Mouse (Mus musculus): Measurements from ENCODE around the gene Hsd3b4.
"Not testable (repeated sequence)": the region's sequence is repeated elsewhere in the genome, so short reads cannot be mapped to it uniquely, and the experiment has no call there.

Hsd3b4 gene

GRCm38 (mm10) chr3:98510414-98510813 is at the start of gene Hsd3b4:
Gene Hsd3b4, minus strand, starts transcription at chr3:98510514.
- not testable (repeated sequence) for DNase-seq (ENCODE audit: extremely low read depth, low read depth, low spot score)

GRCm38 (mm10) chr3:98550832-98551231 is 40.5 kb upstream of the Hsd3b4 start:
- DNase-seq (ENCODE audit: extremely low read depth, low read depth, low spot score): not testable (repeated sequence)

- DNase-seq (ENCODE audit: extremely low read depth, low read depth, low spot score): not testable (repeated sequence)
Observed at GRCm38 (mm10) chr3:98550215-98550614, 39.9 kb upstream of the Hsd3b4 start.

- DNase-seq (ENCODE audit: extremely low read depth, low read depth, low spot score): not testable (repeated sequence)
Observed at GRCm38 (mm10) chr3:98548495-98548894, 38.2 kb upstream of the Hsd3b4 start.

GRCm38 (mm10) chr3:98547641-98548040 is 37.3 kb upstream of the Hsd3b4 start:
- DNase-seq (ENCODE audit: extremely low read depth, low read depth, low spot score): not testable (repeated sequence)

GRCm38 (mm10) chr3:98524978-98525377 is 14.7 kb upstream of the Hsd3b4 start:
- DNase-seq (ENCODE audit: extremely low read depth, low read depth, low spot score): not testable (repeated sequence)

- not testable (repeated sequence) for DNase-seq (ENCODE audit: extremely low read depth, low read depth, low spot score)
Observed at GRCm38 (mm10) chr3:98524552-98524951, 14.2 kb upstream of the Hsd3b4 start.

GRCm38 (mm10) chr3:98522779-98523178 is 12.5 kb upstream of the Hsd3b4 start:
- not testable (repeated sequence) for DNase-seq (ENCODE audit: extremely low read depth, low read depth, low spot score)

GRCm38 (mm10) chr3:98507229-98507628 is 3.1 kb downstream of the Hsd3b4 start:
- DNase-seq (ENCODE audit: extremely low read depth, low read depth, low spot score): not testable (repeated sequence)

GRCm38 (mm10) chr3:98497401-98497800 is 12.9 kb downstream of the Hsd3b4 start:
- DNase-seq (ENCODE audit: extremely low read depth, low read depth, low spot score): not testable (repeated sequence)

GRCm38 (mm10) chr3:98496762-98497161 is 13.6 kb downstream of the Hsd3b4 start:
- DNase-seq (ENCODE audit: extremely low read depth, low read depth, low spot score): not testable (repeated sequence)

- not testable (repeated sequence) for DNase-seq (ENCODE audit: extremely low read depth, low read depth, low spot score)
Observed at GRCm38 (mm10) chr3:98495055-98495454, 15.3 kb downstream of the Hsd3b4 start.

- DNase-seq (ENCODE audit: extremely low read depth, low read depth, low spot score): not testable (repeated sequence)
Observed at GRCm38 (mm10) chr3:98494184-98494583, 16.1 kb downstream of the Hsd3b4 start.

GRCm38 (mm10) chr3:98471499-98471898 is 38.8 kb downstream of the Hsd3b4 start:
- DNase-seq (ENCODE audit: extremely low read depth, low read depth, low spot score): not testable (repeated sequence)

GRCm38 (mm10) chr3:98471057-98471456 is 39.3 kb downstream of the Hsd3b4 start:
- DNase-seq (ENCODE audit: extremely low read depth, low read depth, low spot score): not testable (repeated sequence)

GRCm38 (mm10) chr3:98469323-98469722 is 41.0 kb downstream of the Hsd3b4 start:
- not testable (repeated sequence) for DNase-seq (ENCODE audit: extremely low read depth, low read depth, low spot score)

- not testable (repeated sequence) for DNase-seq (ENCODE audit: extremely low read depth, low read depth, low spot score)
Observed at GRCm38 (mm10) chr3:98457026-98457425, 53.3 kb downstream of the Hsd3b4 start, which contains the start of gene Gm4450. Gene Gm4450, minus strand, starts transcription at chr3:98457126.

- not testable (repeated sequence) for DNase-seq (ENCODE audit: extremely low read depth, low read depth, low spot score)
Observed at GRCm38 (mm10) chr3:98453786-98454185, 56.5 kb downstream of the Hsd3b4 start.

Measured in fat pad, adult 2 months (tissue).